Comparison of ENCODE assay signal across 8 mouse cellular contexts in genomic region chr15:9120081-9120480, GRCm38 (mm10). TPM values are rescaled to one million over a fixed set of nuclear protein-coding genes. Genes with fewer than 3 reads are reported as not detected.
DNase-seq lines count a peak whose midpoint lies in the region; ATAC-seq and TF ChIP-seq lines count a peak whose summit lies in the region.

No protein-coding gene starts in this region.

- H3K27ac ChIP-seq in forebrain, embryonic 12.5 days, result no peak overlapping the region
- no peak overlapping the region for H3K27ac ChIP-seq in intestine, postnatal 0 days (ENCODE audit: low read depth, low read length)
- no peak overlapping the region for H3K27ac ChIP-seq in neural tube, embryonic 15.5 days (replicated peaks)

- no peak for DNase-seq in frontal cortex, postnatal 10 days (ENCODE audit: low spot score in 2 of 2)
- peak; percentile 49 for DNase-seq in c-Kit-negative CD71-positive TER-119-positive erythroid progenitor cells, embryonic 14.5 days (ENCODE audit: low read depth, low spot score)
- peak; percentile 39 for DNase-seq in lung, adult 2 months

- H3K4me1 ChIP-seq in E14TG2a.4 (replicated peaks; ENCODE audit: low read depth, low read length), result peaks cover 32% of the 10 kb centered on the region
- H3K4me1 ChIP-seq in forebrain, embryonic 12.5 days, result no peaks in the 10 kb centered on the region
- no peaks in the 10 kb centered on the region for H3K4me1 ChIP-seq in intestine, postnatal 0 days (replicated peaks; ENCODE audit: control insufficient read depth, insufficient read depth, low read length)
- H3K4me1 ChIP-seq in lung, adult 2 months (ENCODE audit: control insufficient read depth, insufficient read depth, low read length), result no peaks in the 10 kb centered on the region
- no peaks in the 10 kb centered on the region for H3K4me1 ChIP-seq in neural tube, embryonic 15.5 days

- no peak overlapping the region for H3K4me3 ChIP-seq in E14TG2a.4 (replicated peaks; ENCODE audit: low read length)
- no peak overlapping the region for H3K4me3 ChIP-seq in forebrain, embryonic 12.5 days (replicated peaks)
- H3K4me3 ChIP-seq in intestine, postnatal 0 days (ENCODE audit: low read depth, low read length), result no peak overlapping the region
- no peak overlapping the region for H3K4me3 ChIP-seq in lung, adult 2 months (replicated peaks; ENCODE audit: extremely low read depth, low read depth, low read length)
- no peak overlapping the region for H3K4me3 ChIP-seq in neural tube, embryonic 15.5 days (replicated peaks)

- peak; percentile 99 for TF ChIP-seq CTCF in E14TG2a.4 (conservative IDR thresholded peaks at IDR 0.05; ENCODE audit: low read length)
- TF ChIP-seq CTCF in intestine, postnatal 0 days (IDR thresholded peaks at IDR 0.05; ENCODE audit: low read depth), result peak; percentile 99
- TF ChIP-seq CTCF in lung, adult 2 months (IDR thresholded peaks at IDR 0.05; ENCODE audit: insufficient read depth, low read length), result peak; percentile 99

- H3K27me3 ChIP-seq in E14TG2a.4 (ENCODE audit: insufficient read depth, low read length), result no peaks in the 10 kb centered on the region
- H3K27me3 ChIP-seq in forebrain, embryonic 12.5 days, result no peaks in the 10 kb centered on the region
- H3K27me3 ChIP-seq in intestine, postnatal 0 days (replicated peaks; ENCODE audit: control insufficient read depth, insufficient read depth, low read length), result no peaks in the 10 kb centered on the region
- H3K27me3 ChIP-seq in neural tube, embryonic 15.5 days (replicated peaks), result no peaks in the 10 kb centered on the region

- no peak for TF ChIP-seq POLR2A in lung, adult 2 months (IDR thresholded peaks at IDR 0.05; ENCODE audit: borderline replicate concordance, extremely low read depth, low read depth, low read length)

- no peak overlapping the region for H3K9ac ChIP-seq in forebrain, embryonic 12.5 days
- H3K9ac ChIP-seq in intestine, postnatal 0 days (ENCODE audit: low read depth, low read length), result no peak overlapping the region
- H3K9ac ChIP-seq in neural tube, embryonic 15.5 days (replicated peaks), result no peak overlapping the region

- H3K36me3 ChIP-seq in E14TG2a.4 (ENCODE audit: insufficient read depth, low read length), result peaks cover 99% of the 10 kb centered on the region
- H3K36me3 ChIP-seq in forebrain, embryonic 12.5 days (replicated peaks), result peaks cover 86% of the 10 kb centered on the region
- peaks cover 68% of the 10 kb centered on the region for H3K36me3 ChIP-seq in intestine, postnatal 0 days (ENCODE audit: control insufficient read depth, insufficient read depth)
- peaks cover 73% of the 10 kb centered on the region for H3K36me3 ChIP-seq in neural tube, embryonic 15.5 days

- H3K9me3 ChIP-seq in E14TG2a.4 (ENCODE audit: low read length), result no peaks in the 10 kb centered on the region
- H3K9me3 ChIP-seq in forebrain, embryonic 12.5 days, result no peaks in the 10 kb centered on the region
- H3K9me3 ChIP-seq in intestine, postnatal 0 days (ENCODE audit: control insufficient read depth), result no peaks in the 10 kb centered on the region
- no peaks in the 10 kb centered on the region for H3K9me3 ChIP-seq in neural tube, embryonic 15.5 days (replicated peaks)

- WGBS in forebrain, embryonic 12.5 days, result 93% methylated on average over 2 of the region's 2 CpGs
- WGBS in intestine, postnatal 0 days, result 94% methylated on average over 2 of the region's 2 CpGs
- 93% methylated on average over 2 of the region's 2 CpGs for WGBS in lung, adult 2 months
- WGBS in neural tube, embryonic 15.5 days, result 92% methylated on average over 2 of the region's 2 CpGs

- peak; percentile 78 for ATAC-seq in frontal cortex, adult (ENCODE audit: low TSS enrichment)
- peak; percentile 67; the same call in 1 of the 2 replicates for ATAC-seq in forebrain, embryonic 12.5 days (ENCODE audit: low FRiP score)
- ATAC-seq in intestine, postnatal 0 days, result no peak
- peak; percentile 73 for ATAC-seq in neural tube, embryonic 15.5 days (ENCODE audit: low FRiP score)

- H3K4me2 ChIP-seq in forebrain, embryonic 12.5 days, result no peak overlapping the region
- H3K4me2 ChIP-seq in intestine, postnatal 0 days (replicated peaks; ENCODE audit: low read depth), result no peak overlapping the region
- H3K4me2 ChIP-seq in neural tube, embryonic 15.5 days, result no peak overlapping the region

RNA-seq across cellular contexts. Expression of gene Lmbrd2, which starts 20.3 kb away (rescaled TPM):
- polyA plus RNA-seq in forebrain, embryonic 12.5 days (2016; fragmentation: Nextera tagmentation; extraction: Ambion mirVana), result 3.9 and 4.5 TPM in 2 replicates
- polyA plus RNA-seq in intestine, postnatal 0 days (2015; fragmentation: Nextera tagmentation; extraction: Ambion mirVana), result 5.0 and 5.8 TPM in 2 replicates
- polyA plus RNA-seq in lung, adult 2 months (2012; rRNA removed), result 7.5 and 15.3 TPM in 2 replicates
- 3.4 and 4.6 TPM in 2 replicates for polyA plus RNA-seq in neural tube, embryonic 15.5 days (2015; fragmentation: Nextera tagmentation; extraction: Ambion mirVana)

RNA-seq across cellular contexts. Expression of gene Skp2, which starts 35.1 kb away (rescaled TPM):
- polyA plus RNA-seq in forebrain, embryonic 12.5 days (2016; fragmentation: Nextera tagmentation; extraction: Ambion mirVana), result 113 and 122 TPM in 2 replicates
- 13.9 and 14.7 TPM in 2 replicates for polyA plus RNA-seq in intestine, postnatal 0 days (2015; fragmentation: Nextera tagmentation; extraction: Ambion mirVana)
- 0.91 and 1.6 TPM in 2 replicates for polyA plus RNA-seq in lung, adult 2 months (2012; rRNA removed)
- polyA plus RNA-seq in neural tube, embryonic 15.5 days (2015; fragmentation: Nextera tagmentation; extraction: Ambion mirVana), result 17.2 and 23.8 TPM in 2 replicates

RNA-seq across cellular contexts. Expression of gene Nadk2, which starts 49.0 kb away (rescaled TPM):
- polyA plus RNA-seq in forebrain, embryonic 12.5 days (2016; fragmentation: Nextera tagmentation; extraction: Ambion mirVana), result 32.0 and 34.9 TPM in 2 replicates
- polyA plus RNA-seq in intestine, postnatal 0 days (2015; fragmentation: Nextera tagmentation; extraction: Ambion mirVana), result 37.3 and 38.8 TPM in 2 replicates
- 11.5 and 12.0 TPM in 2 replicates for polyA plus RNA-seq in lung, adult 2 months (2012; rRNA removed)
- 26.9 and 29.6 TPM in 2 replicates for polyA plus RNA-seq in neural tube, embryonic 15.5 days (2015; fragmentation: Nextera tagmentation; extraction: Ambion mirVana)

Comparison
In these comparisons a context has a peak if more than half of its experiments do, and no peak if none do; other contexts are left out.
1. DNase-seq: peak in c-Kit-negative CD71-positive TER-119-positive erythroid progenitor cells, embryonic 14.5 days (single experiment) and lung, adult 2 months (single experiment); none in frontal cortex, postnatal 10 days (0 of 2).
2. Peak in every context shown above with its lines, with median percentiles within 50 percentile points of each other: CTCF ChIP-seq.